23 mouse cellular contexts compared by ENCODE assay signal in the genomic region with DNA sequence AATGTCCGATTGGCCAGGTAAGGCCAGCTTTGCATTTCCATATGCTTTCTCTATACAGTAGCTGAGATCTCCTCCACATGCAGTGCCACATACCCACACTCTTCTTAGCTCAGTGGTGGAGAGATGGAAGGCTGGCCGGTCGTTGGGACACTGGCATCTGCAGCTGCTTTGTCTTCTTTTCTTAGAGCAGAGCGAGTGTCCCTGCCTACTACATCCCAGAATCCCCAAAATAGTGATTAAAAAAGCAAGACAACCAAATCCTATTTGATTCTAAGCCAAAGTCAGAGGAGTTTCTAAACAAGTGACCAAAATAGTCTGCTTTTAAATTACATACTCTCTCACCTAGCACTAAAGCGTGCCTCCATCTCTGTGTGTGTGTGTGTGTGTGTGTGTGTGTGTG.
"Had no signal": no experiment of that assay in that cellular context is flagged by ENCODE, and none has a peak within 500 bp of the region (broad histone marks: within the 10 kb centered on the region; RNA-seq: fewer than 3 reads in every experiment).

No protein-coding gene starts in this region.

- DNase-seq: kidney, adult 11 months; kidney, adult 8-10 months; kidney, postnatal 10 days; kidney, postnatal 36 days; layer of hippocampus, postnatal 36 days; liver; lung, adult 18-20 months; lung, postnatal 14 days; lung, postnatal 4 days; retina, postnatal 1 day; right cerebral cortex, postnatal 25 days; thymus, adult 2 months; thymus, postnatal 14 days had no signal

- ATAC-seq: liver, embryonic 12.5 days; midbrain, embryonic 15.5 days had no signal

- H3K4me1 ChIP-seq: kidney, embryonic 15.5 days; limb, embryonic 10.5 days; limb, embryonic 13.5 days; lung, embryonic 15.5 days; midbrain, embryonic 12.5 days; midbrain, embryonic 15.5 days; neural tube, embryonic 12.5 days; neural tube, embryonic 15.5 days had no signal

- H3K4me3 ChIP-seq: kidney, embryonic 15.5 days; limb, embryonic 10.5 days; limb, embryonic 13.5 days; liver, embryonic 12.5 days; liver, embryonic 15.5 days; lung, embryonic 15.5 days; midbrain, embryonic 12.5 days; midbrain, embryonic 15.5 days; neural tube, embryonic 12.5 days; neural tube, embryonic 15.5 days had no signal

- H3K27me3 ChIP-seq: kidney, embryonic 15.5 days; limb, embryonic 13.5 days; liver, embryonic 12.5 days; liver, embryonic 15.5 days; lung, embryonic 15.5 days; midbrain, embryonic 12.5 days; midbrain, embryonic 15.5 days; neural tube, embryonic 12.5 days; neural tube, embryonic 15.5 days had no signal

- H3K9me3 ChIP-seq: kidney, embryonic 15.5 days; limb, embryonic 10.5 days; limb, embryonic 13.5 days; liver, embryonic 12.5 days; liver, embryonic 15.5 days; lung, embryonic 15.5 days; midbrain, embryonic 12.5 days; midbrain, embryonic 15.5 days; neural tube, embryonic 12.5 days; neural tube, embryonic 15.5 days had no signal

- H3K27ac ChIP-seq: kidney, embryonic 15.5 days; limb, embryonic 10.5 days; limb, embryonic 13.5 days; liver, embryonic 12.5 days; liver, embryonic 15.5 days; lung, embryonic 15.5 days; midbrain, embryonic 12.5 days; midbrain, embryonic 15.5 days; neural tube, embryonic 12.5 days; neural tube, embryonic 15.5 days had no signal

- H3K4me2 ChIP-seq: kidney, embryonic 15.5 days; limb, embryonic 13.5 days; liver, embryonic 12.5 days; liver, embryonic 15.5 days; lung, embryonic 15.5 days; midbrain, embryonic 12.5 days; midbrain, embryonic 15.5 days; neural tube, embryonic 12.5 days; neural tube, embryonic 15.5 days had no signal

- H3K9ac ChIP-seq: kidney, embryonic 15.5 days; limb, embryonic 13.5 days; liver, embryonic 12.5 days; liver, embryonic 15.5 days; lung, embryonic 15.5 days; midbrain, embryonic 12.5 days; midbrain, embryonic 15.5 days; neural tube, embryonic 12.5 days; neural tube, embryonic 15.5 days had no signal
